Mouse (Mus musculus) lung, embryonic 16.5 days (tissue): ENCODE measurements around the gene Pgap3. TPM values are rescaled to one million over a fixed set of nuclear protein-coding genes. Genes with fewer than 3 reads are reported as not detected.

Source experiments
- ATAC-seq: fragments of 200-750 bp; cut with Nextera tagmentation; 2 replicates; pipeline ENCODE4 v1.8.0; 2017; ENCODE audit warnings: low read depth, mild to moderate bottlenecking, moderate library complexity
- H3K27ac ChIP-seq: fragments of 300-500 bp; sonication (generic); 2 replicates; pipeline ENCODE4 v1.5.1; 2014; ENCODE audit warnings: mild to moderate bottlenecking, control low read depth, low read length
- H3K27me3 ChIP-seq: fragments of 300-500 bp; sonication (generic); 2 replicates; pipeline ENCODE4 v1.6.1; 2014; ENCODE audit warnings: low read depth, low read length, mixed read lengths; ENCODE audit not compliant: control insufficient read depth, insufficient read depth
- H3K36me3 ChIP-seq: fragments of 300-500 bp; sonication (generic); 2 replicates; pipeline ENCODE4 v1.6.1; 2014; ENCODE audit warnings: low read length; ENCODE audit not compliant: control insufficient read depth, insufficient read depth
- H3K4me1 ChIP-seq: fragments of 300-500 bp; sonication (generic); replicated peaks from 2 replicates; pipeline ENCODE4 v1.6.1; 2014; ENCODE audit warnings: low read length, mixed read lengths; ENCODE audit not compliant: control insufficient read depth, insufficient read depth
- H3K4me2 ChIP-seq: fragments of 300-500 bp; sonication (generic); 2 replicates; pipeline ENCODE4 v1.6.1; 2014; ENCODE audit warnings: low read depth, low read length, control low read depth
- H3K4me3 ChIP-seq: fragments of 300-500 bp; sonication (generic); 2 replicates; pipeline ENCODE4 v1.5.1; 2014; ENCODE audit warnings: mild to moderate bottlenecking, low read length, control low read depth
- H3K9ac ChIP-seq: fragments of 300-500 bp; sonication (generic); 2 replicates; pipeline ENCODE4 v1.6.1; 2014; ENCODE audit warnings: low read length, control low read depth
- H3K9me3 ChIP-seq: fragments of 300-500 bp; sonication (generic); 2 replicates; pipeline ENCODE4 v1.6.1; 2016; ENCODE audit warnings: low read length; ENCODE audit not compliant: control insufficient read depth
- WGBS: fragments of 180-500 bp; shearing (Covaris S2); extraction: QIAGEN DNeasy Blood & Tissue Kit; methylation state at CpG from one replicate; pipeline ENCODE4 v1.1.7; 2014; 5-methylcytosine and 5-hydroxymethylcytosine counted together
- polyA plus RNA-seq: library from polyadenylated mRNA; unstranded; fragments of >200 nt; fragmentation: Nextera tagmentation; extraction: Ambion mirVana; gene quantifications from 2 replicates; pipeline ENCODE4 v1.2.1, GENCODE M21; 2015

Gene Pgap3
- polyA plus RNA-seq, 1 experiment from 2014 or later = 16.2 TPM

- no peak for ATAC-seq
Observed at GRCm38 (mm10) chr11:98417074-98417473, 16.8 kb upstream of the Pgap3 start.

GRCm38 (mm10) chr11:98414162-98414561, 13.9 kb upstream of the Pgap3 start:
- ATAC-seq = no peak
- Histone ChIP-seq H3K9me3 (no peaks in the 10 kb centered on the region), H3K4me3 (peak overlapping the region; percentile 93), H3K9ac (peak overlapping the region; percentile 97), H3K27ac (no peak overlapping the region), H3K4me1 (peaks cover 41% of the 10 kb centered on the region), H3K27me3 (no peaks in the 10 kb centered on the region), H3K36me3 (no peaks in the 10 kb centered on the region), H3K4me2 (peak overlapping the region; percentile 78)
- WGBS = 23% methylated on average over 2 of the region's 2 CpGs

More at GRCm38 (mm10) chr11:98417074-98417473, 16.8 kb upstream of the Pgap3 start:
- Histone ChIP-seq H3K9me3 (no peaks in the 10 kb centered on the region), H3K36me3 (no peaks in the 10 kb centered on the region), H3K4me1 (peaks cover 28% of the 10 kb centered on the region), H3K27ac (no peak overlapping the region), H3K9ac (no peak overlapping the region), H3K27me3 (no peaks in the 10 kb centered on the region), H3K4me2 (no peak overlapping the region), H3K4me3 (no peak overlapping the region)
- WGBS = 67% methylated on average over 1 of the region's 1 CpGs

- no peak for ATAC-seq
- no peaks in the 10 kb centered on the region for H3K9me3 ChIP-seq
- no peaks in the 10 kb centered on the region for H3K36me3 ChIP-seq
- WGBS = 15% methylated on average over 7 of the region's 7 CpGs
- H3K4me1 ChIP-seq = peaks cover 43% of the 10 kb centered on the region
- peak overlapping the region; percentile 78 for H3K4me2 ChIP-seq
- H3K27ac ChIP-seq = no peak overlapping the region
- peak overlapping the region; percentile 97 for H3K9ac ChIP-seq
- no peaks in the 10 kb centered on the region for H3K27me3 ChIP-seq
- H3K4me3 ChIP-seq = peak overlapping the region; percentile 93
Observed at GRCm38 (mm10) chr11:98413731-98414130, 13.4 kb upstream of the Pgap3 start.

GRCm38 (mm10) chr11:98412797-98413301, 12.6 kb upstream of the Pgap3 start:
- no peaks in the 10 kb centered on the region for H3K36me3 ChIP-seq
- H3K4me3 ChIP-seq = peak overlapping the region; percentile 93
- WGBS = under 1% methylated on average over 40 of the region's 40 CpGs
- no peaks in the 10 kb centered on the region for H3K9me3 ChIP-seq
- peak overlapping the region; percentile 98 for H3K27ac ChIP-seq
- H3K27me3 ChIP-seq = no peaks in the 10 kb centered on the region
- ATAC-seq = peak; percentile 50
- peaks cover 36% of the 10 kb centered on the region for H3K4me1 ChIP-seq
- H3K9ac ChIP-seq = peak overlapping the region; percentile 97
- peak overlapping the region; percentile 78 for H3K4me2 ChIP-seq

GRCm38 (mm10) chr11:98412273-98412796, 12.0 kb upstream of the Pgap3 start, which contains the start of gene Erbb2:
Erbb2 (plus strand) TSS chr11:98412470.
- under 1% methylated on average over 42 of the region's 49 CpGs for WGBS
- H3K4me2 ChIP-seq = peak within 1 kb of the TSS; percentile 78
- H3K4me3 ChIP-seq = peak within 1 kb of the TSS; percentile 93
- peak within 1 kb of the TSS; percentile 97 for H3K9ac ChIP-seq
- peaks cover 35% of the 10 kb centered on the region for H3K4me1 ChIP-seq
- no peaks in the 10 kb centered on the region for H3K27me3 ChIP-seq
- peak within 1 kb of the TSS; percentile 98 for H3K27ac ChIP-seq
- H3K9me3 ChIP-seq = no peaks in the 10 kb centered on the region
- peak; percentile 92 for ATAC-seq
- no peaks in the 10 kb centered on the region for H3K36me3 ChIP-seq

GRCm38 (mm10) chr11:98409341-98409822, 9.1 kb upstream of the Pgap3 start:
- no peaks in the 10 kb centered on the region for H3K27me3 ChIP-seq
- peak; percentile 61 for ATAC-seq
- peak overlapping the region; percentile 48 for H3K4me2 ChIP-seq
- H3K9me3 ChIP-seq = no peaks in the 10 kb centered on the region
- peak overlapping the region; percentile 26 for H3K27ac ChIP-seq
- H3K4me3 ChIP-seq = peak overlapping the region; percentile 10; the same call in 1 of the 2 replicates
- WGBS = 3% methylated on average over 9 of the region's 10 CpGs
- H3K4me1 ChIP-seq = peaks cover 27% of the 10 kb centered on the region
- no peaks in the 10 kb centered on the region for H3K36me3 ChIP-seq
- peak overlapping the region; percentile 4 for H3K9ac ChIP-seq

- peak overlapping the region; percentile 4 for H3K9ac ChIP-seq
- no peaks in the 10 kb centered on the region for H3K27me3 ChIP-seq
- no peaks in the 10 kb centered on the region for H3K9me3 ChIP-seq
- H3K4me1 ChIP-seq = peaks cover 23% of the 10 kb centered on the region
- H3K4me3 ChIP-seq = 0 out of 2 replicates have a peak overlapping the region, but pooled peaks have one; percentile 10
- peak; percentile 18; the same call in 1 of the 2 replicates for ATAC-seq
- H3K4me2 ChIP-seq = peak overlapping the region; percentile 48
- no peaks in the 10 kb centered on the region for H3K36me3 ChIP-seq
- H3K27ac ChIP-seq = peak overlapping the region; percentile 26
- WGBS = 38% methylated on average over 8 of the region's 8 CpGs
Observed at GRCm38 (mm10) chr11:98408872-98409271, 8.6 kb upstream of the Pgap3 start.

GRCm38 (mm10) chr11:98406621-98407020, 6.3 kb upstream of the Pgap3 start:
- Histone ChIP-seq H3K36me3 (no peaks in the 10 kb centered on the region), H3K27ac (no peak overlapping the region), H3K9me3 (no peaks in the 10 kb centered on the region), H3K27me3 (no peaks in the 10 kb centered on the region), H3K4me3 (no peak overlapping the region), H3K4me2 (no peak overlapping the region), H3K4me1 (peaks cover 13% of the 10 kb centered on the region), H3K9ac (no peak overlapping the region)
- 71% methylated on average over 6 of the region's 6 CpGs for WGBS
- no peak for ATAC-seq

- peak overlapping the region; percentile 98 for H3K27ac ChIP-seq
- peak; percentile 42; the same call in 1 of the 2 replicates for ATAC-seq
Observed at GRCm38 (mm10) chr11:98400816-98401215, 526 bp upstream of the Pgap3 start.

More at GRCm38 (mm10) chr11:98400816-98401215, 526 bp upstream of the Pgap3 start:
- 45% methylated on average over 3 of the region's 3 CpGs for WGBS
- Histone ChIP-seq H3K36me3 (no peaks in the 10 kb centered on the region), H3K4me2 (peak overlapping the region; percentile 81), H3K9me3 (no peaks in the 10 kb centered on the region), H3K27me3 (no peaks in the 10 kb centered on the region), H3K4me3 (peak overlapping the region; percentile 72), H3K9ac (peak overlapping the region; percentile 87), H3K4me1 (peaks cover 10% of the 10 kb centered on the region; the same call in 1 of the 2 replicates)
